Mouse (Mus musculus): ENCODE data around the gene Frmd4a.

The Frmd4a gene

GRCm38 (mm10) chr2:4499257-4499656 lies 481.7 kb downstream of the Frmd4a start:
- DNase-seq, result peak; percentile 67

DNA sequence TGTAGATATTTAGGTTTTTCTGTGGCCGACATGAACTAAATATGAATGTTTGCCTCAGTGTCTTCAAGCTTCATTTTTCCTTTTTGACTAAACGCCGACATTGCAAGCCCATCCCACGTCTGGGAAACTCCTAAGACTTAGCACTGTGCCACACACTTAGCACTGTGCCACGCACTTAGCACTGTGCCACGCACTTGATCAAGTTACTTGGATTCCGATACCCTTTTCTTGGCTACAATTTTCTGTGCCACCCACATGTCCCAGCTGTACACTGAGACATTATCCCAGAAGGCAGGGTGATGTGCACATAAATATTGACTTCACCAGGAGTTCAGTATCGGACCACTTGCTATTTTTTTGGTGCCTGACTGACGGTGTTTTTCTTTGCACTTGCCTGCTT lies 482.4 kb downstream of the Frmd4a start:
- no peak for DNase-seq

GRCm38 (mm10) chr2:4501257-4502027 lies 483.9 kb downstream of the Frmd4a start:
- DNase-seq, result no peak

DNA sequence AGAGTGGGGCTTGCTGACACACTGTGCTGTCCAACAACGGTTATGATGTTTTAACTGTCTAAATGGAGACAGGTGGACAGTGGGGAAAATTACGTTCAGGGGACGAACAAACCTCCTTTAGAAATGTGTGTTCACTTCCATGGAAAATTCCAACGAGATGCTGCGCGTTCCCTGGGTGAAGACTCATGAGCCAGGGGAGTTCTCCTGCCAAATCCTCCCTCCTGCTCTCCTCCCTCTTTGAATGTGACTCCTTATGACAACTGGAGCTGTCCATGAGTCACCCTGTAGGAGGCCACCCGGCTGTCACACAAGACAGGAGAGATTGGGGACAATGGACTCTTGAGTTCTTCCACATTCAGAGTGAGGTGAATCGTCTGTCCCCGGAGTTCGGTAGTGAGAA lies 486.9 kb downstream of the Frmd4a start:
- DNase-seq, result no peak

DNA sequence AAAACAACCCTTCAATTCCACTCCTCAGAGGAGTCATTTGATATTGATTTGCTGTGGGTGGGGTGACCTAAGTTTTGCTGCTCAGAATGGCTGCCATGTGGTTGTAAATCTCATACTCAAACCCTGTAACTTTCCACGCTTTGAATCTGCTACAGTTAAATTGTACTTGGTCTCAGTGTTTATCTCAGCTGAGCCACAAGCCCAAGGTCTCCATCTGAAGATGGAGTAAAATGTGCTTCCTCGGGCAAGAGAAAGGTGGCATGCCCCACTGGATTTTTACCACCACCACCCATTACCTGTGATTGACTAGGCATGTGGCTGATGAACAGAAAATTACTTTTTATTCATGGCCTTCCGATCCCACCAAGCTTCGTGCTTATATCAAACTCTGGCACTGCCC lies 488.2 kb downstream of the Frmd4a start:
- DNase-seq, result no peak

GRCm38 (mm10) chr2:4506659-4507058 lies 489.1 kb downstream of the Frmd4a start:
- DNase-seq, result no peak

GRCm38 (mm10) chr2:4507887-4508615 lies 490.5 kb downstream of the Frmd4a start:
- no peak for DNase-seq

DNA sequence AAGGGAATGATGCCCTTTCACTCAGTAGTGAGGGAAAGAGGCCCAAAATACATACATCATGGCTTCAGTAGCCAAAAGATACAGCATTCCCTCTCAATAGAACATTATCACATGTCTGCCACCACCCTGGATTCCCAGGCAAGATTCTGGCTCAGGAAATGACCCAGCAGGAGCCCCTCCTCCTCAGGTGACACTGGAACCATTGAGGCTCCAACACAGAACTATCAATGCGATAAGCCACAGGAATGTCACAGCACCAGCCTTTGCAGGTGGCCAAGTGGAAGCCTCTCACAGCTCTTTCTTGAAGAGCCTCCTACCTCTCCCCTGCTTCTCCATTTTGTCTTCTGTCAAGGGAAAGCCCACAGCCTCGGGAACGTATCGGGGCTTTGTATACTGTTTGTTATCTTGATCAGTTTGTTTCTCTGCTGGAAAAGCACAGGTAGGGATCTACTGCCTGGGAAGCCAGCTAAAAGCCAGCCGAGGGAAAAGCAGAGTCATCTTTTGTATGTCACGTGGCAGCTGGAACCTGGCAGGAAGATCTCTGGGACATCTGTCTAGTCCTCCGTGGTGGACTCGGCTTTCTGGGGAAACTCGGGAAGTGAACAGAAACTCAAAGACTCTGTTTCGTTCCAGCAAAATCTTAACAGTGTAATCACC lies 491.6 kb downstream of the Frmd4a start:
- DNase-seq, result no peak

DNA sequence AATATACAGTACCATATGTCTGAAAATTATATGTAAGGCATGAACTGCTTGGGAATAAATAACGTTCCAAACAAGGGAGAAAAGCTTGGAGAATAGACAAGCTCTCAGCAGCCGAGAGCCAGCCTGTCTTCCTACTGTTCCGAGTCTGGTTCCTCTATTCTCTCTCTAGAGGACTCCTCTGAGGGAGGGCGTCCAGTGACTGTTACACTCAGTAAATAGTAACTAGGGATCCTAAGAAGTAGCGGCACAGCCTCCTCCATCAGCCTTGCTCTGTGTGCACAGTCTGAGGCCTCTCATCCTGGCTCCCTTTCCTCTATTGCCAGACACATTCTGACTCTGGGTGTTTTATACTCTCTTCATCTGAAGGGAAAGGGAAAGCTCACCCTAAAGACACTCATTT lies 492.2 kb downstream of the Frmd4a start:
- no peak for DNase-seq

DNA sequence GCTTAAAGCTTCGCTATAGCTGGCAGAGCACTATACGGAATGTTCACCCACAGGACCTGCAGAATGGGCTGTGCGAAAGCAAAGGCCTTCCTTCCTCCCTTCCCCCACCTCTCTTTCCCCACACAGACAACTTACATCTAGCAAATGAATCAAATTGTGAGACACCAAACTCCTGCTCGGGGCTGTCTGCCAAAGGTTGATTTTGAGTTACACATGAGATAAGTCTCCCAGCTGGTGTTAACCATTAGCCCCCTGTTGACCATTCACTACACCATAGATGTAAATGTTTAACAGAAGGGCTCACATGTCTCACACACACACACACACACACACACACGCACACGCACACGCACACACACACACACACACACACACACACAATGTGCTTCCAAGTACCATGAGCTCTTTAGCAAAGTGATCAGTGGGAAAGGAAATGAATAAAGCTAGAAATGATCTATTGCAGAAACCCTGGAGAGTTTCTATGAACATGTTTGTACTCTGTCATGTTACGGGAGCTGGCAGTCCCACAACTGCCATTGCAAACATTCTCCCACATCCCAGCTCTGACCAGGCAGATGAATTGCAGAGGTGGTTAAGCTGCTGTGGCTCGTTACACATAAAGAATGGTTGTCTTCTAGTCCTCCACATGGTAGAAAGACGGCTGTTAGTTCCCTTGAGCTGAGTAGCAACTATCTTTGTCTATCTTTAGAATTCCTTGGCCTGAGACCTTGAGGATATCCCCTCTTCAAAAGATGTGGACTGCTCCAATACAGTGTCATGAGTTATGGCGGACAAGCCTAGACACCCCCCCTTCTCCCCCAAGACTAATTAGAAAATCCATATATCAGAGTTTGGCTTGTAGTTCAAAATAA lies 492.9 kb downstream of the Frmd4a start:
- DNase-seq, result no peak

DNA sequence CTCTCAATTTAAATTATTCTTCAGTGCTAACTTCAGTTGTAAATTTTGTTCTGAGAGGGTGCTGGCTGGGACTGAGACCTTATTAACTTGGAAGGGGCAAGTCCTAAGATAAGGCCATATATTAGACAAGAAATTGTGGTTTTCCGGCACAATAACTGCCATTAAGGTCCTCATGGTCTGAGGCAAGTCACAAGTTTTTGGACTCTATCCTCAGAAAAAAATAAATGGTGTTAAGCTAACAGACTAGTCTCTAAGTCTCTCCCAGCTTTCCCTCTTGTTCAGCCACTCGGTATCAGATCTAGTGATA lies 493.5 kb downstream of the Frmd4a start:
- DNase-seq, result no peak

DNA sequence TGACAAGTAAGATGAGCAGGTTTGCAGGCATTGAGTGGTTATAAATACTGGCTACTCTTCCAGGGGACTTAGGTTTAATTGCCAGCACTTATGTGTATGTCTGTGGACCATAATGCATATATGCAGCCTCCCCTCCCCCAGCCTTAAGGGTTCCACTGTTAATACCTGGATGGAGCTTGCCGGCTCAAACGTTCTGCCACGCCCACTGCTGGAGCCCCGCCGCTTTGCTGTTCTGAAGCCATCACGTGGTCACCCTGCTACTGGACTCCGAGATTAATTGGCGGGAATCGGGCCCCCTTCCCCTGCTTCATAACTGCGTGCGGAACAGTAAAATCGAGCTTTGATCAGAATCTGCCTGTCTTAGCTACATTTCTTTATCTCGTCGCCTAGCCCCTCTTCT lies 495.1 kb downstream of the Frmd4a start:
- DNase-seq, result no peak

- no peak for DNase-seq
Measured at GRCm38 (mm10) chr2:4515910-4516309, 498.4 kb downstream of the Frmd4a start.

DNA sequence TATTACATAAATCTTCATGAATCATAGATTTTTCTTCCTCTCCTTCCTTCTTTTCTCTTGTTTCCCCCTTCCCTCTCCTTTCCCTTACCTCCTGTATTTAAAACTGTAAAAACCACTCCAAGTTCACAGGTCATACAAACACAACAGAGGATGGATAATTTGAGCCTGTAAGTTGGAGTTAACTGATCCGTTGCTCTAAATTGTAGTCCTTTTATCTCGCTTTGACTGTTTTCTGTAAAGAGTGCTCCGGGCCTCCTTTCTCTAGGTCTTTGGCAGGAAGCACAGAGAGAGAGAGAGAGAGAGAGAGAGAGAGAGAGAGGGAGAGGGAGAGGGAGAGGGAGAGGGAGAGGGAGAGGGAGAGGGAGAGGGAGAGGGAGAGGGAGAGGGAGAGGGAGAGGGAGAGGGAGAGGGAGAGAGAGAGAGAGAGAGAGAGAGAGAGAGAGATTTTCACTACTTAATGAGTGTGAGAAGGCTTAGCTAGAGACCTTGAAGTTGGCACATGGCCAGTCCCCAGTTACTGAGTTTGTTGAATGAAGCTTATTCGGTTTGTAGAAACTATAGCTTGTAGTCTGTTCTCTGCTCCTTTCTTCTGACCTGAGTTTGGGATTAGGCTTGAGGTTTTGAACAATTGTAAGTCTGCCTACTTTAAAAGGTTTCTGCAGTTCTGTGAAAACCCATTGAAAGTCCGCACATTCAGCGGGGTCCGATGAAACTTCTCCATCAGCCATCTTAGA lies 499.5 kb downstream of the Frmd4a start:
- DNase-seq, result no peak

GRCm38 (mm10) chr2:4517553-4518125 lies 500.1 kb downstream of the Frmd4a start:
- no peak for DNase-seq

DNA sequence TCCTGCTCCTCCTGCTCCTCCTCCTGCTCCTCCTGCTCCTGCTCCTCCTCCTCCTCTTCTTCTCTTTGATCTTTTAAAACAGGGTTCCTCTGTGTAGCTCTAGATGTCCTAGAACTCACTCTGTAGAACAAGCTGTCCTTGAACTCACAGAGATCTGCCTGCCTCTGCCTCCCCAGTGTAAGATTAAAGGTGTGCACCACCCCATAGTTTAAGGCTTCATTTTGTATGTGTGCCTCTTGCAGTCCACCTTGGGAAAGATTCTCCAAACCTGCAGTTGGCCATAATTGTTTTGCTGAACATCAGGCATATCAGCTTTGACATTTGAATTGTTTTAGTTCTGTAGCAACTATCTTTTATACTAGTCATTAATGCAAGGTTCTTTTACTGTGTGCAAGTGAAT lies 501.0 kb downstream of the Frmd4a start:
- no peak for DNase-seq

- DNase-seq, result no peak
Measured at GRCm38 (mm10) chr2:4522769-4523487, 505.4 kb downstream of the Frmd4a start.

GRCm38 (mm10) chr2:4527094-4527493 lies 509.6 kb downstream of the Frmd4a start:
- no peak for DNase-seq

GRCm38 (mm10) chr2:4529254-4529729 lies 511.8 kb downstream of the Frmd4a start:
- no peak for DNase-seq

DNA sequence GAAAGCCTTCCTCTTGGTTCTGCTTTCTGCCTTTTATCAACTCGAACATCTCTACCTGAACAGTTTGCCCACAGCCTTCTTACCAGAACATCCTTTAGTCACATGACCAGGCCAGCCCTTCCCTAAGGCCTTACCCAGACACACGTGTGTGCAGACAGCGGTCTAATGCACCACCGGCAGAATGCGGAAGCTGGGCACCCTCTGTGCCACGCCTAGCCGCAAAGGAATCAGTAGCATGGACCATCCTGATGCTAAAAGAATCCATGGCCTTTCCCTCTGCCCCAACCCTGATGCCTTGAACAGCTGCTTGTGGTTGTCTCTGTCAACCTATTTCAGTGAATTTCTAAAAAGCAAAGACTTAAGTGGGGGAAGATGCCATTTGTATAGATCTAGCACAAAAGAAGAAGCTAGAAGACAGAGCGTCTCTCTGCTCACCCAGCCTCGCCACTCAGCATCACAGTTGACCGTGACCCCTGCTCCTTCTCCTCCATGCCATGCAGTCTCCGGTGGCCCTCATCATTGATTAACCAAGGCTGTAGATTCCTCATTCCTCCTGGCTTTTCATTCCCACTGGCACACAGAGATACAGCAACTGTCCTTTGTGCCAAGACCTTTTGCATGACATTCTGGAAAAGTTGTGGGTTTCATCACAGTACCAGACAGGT lies 514.1 kb downstream of the Frmd4a start:
- no peak for DNase-seq

GRCm38 (mm10) chr2:4532198-4532568 lies 514.7 kb downstream of the Frmd4a start:
- no peak for DNase-seq

Data from cerebellum, adult 9-10 months (tissue).